Mouse (Mus musculus): ENCODE results near the gene Lingo2.

The Lingo2 gene

DNA sequence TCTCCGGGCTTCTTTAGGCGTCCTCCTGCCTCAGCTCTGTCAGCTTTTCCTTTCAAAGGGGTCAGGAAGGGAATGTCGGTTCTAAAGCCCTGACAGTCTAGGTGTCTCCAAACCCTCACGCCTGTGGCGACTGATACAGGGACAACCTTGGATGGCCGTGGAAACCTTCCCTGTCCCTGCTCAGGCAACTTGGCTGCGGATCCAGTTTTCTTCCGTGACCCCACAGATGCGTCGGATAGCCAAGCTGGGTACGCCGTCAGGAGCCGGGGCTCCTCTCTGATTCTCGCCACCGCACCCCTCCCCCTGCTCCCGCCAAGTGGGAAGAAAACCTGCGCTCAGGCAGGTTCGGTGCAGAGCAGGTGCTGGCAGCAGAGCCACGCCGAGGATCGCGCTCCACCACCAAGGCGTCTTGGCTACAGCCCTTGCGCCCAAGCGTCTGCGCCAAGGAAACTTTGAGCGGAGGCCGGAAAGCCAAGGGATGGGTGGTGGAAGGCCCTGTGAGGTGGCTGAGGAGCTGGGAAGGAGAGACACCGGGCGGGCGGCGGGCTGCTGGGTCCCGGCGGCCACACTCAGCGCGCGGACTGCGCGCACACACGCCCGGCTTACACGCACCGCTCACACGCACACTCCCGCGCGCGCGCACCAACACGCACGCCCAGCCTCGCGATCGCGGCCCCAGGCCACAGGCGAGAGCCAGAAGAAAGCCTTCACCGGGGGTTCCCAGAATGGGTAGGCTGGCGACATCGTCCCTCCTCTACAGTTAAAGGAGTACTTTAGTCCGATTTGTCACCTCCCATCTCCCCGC, at the start of gene Lingo2:
Gene Lingo2, minus strand, starts transcription at position 598 of the 805 bp plus-strand sequence.
- DNase-seq (ENCODE audit: low read depth, low spot score): no peak

DNA sequence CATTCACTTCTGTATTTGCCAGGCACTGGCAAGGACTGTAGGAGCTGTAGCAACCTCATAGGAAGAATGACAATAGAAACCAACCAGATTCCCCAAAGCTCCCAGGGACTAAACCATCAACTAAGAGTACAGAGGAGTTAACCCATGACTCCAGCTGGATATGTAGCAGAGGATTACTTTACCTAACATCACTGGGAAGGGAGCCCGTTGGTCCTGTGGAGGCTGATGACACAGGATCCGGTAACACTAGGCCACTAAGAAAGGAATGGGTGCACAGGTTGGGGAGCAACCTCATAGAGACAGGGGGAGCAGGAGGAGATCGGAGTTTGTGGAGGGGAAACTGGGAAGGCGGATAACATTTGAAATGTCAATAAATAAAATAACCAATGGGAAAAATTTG, 21.8 kb upstream of the Lingo2 start:
- no peak for DNase-seq (ENCODE audit: low read depth, low spot score)

DNA sequence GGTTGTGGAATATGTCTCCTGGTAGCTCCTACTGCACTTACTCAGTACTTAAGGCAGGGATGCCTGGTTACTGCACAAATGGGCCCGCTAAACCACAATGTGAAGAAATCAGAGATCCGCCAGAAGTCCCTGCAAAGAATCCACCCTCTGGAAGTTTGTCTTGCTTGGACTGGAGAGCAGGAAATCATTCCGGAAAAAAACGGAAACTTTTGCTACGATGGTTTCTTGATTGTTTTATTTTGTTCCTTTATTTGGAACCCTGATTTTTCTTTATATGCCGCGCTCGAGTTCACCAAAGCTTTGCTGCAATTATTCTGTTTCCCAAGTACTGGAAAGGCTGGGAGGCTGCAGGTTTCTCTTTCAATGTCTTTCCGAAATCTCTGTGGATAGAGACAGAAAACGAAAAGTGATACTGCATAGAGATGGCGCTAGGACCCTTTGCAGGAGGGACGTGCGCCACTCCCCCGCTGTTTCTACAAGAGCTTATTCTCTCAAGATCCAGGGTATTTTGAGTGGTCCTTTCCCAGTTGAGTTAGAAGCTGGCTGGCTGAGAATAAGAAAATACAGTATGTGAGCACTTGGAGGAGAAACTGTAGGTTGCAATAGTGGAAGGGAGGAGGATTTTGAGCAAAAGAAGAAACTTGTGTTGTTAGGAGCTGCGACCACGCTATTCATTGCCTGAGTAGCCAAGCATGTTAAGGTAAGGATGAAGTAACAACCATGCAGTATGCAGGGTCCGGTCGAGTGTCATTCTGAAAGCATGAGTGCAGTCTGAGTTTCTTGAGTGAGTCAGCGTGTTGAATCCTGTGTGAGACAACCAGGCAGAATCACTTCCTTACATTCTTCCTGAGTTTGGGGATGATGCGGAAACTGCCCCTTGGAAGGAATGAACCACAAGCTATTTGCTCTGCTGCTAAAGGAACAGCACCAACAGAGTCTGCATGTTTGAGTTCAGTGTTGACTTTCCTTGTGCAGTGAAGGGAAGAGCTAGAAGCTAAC, 1.2 kb upstream of the Lingo2 start:
- no peak for DNase-seq (ENCODE audit: low read depth, low spot score)

DNA sequence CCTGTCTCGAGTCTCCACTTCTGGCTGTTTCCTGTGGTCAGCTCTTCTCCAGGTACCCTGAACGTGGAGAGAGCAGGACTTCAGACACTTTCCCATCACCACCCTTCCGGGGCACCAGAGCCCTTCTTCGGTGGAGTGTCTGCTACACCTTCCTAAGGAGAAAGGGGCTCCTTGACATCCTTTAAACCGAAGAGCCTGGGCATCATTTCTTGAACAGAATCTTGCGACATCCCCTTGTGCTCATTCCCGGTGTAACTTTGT, 338 bp upstream of the Lingo2 start:
- DNase-seq (ENCODE audit: low read depth, low spot score): no peak

GRCm38 (mm10) chr4:36950790-36951149, 777 bp downstream of the Lingo2 start:
- DNase-seq (ENCODE audit: low read depth, low spot score): no peak

DNA sequence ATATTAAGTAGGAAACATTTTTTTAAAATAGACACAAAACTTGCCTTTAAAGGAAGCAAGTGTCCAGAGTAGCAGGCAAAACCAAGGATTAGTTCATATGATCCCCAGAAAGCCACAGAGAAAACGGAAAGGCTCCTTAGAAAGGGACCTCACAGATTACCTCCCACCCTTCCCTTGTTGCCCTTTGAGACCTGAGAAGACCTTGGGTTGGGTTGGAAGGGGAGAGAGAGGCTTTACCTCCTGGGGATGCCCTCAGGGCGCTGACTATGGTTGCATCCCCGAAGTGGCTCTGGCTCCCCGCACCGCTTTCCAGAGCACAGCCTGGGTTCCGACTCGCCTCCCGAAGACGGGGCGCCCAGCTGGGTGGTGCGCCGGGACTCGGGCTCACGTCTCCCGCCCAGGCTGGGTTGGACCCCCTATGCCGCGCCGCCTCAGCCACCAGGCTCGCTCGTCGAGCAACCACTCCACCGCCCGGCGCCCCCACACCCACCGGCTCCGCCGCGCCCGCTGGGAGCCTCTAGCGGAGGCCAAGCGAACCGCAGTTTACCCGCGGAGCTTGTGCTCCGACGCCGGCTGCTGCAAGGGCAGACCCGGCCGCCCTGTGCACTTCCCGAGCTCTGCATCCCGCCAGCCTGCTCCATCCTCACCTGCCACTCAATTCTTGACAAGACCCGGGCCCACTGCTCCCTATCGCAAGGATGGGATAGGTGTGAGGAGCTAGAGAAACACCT, 1.4 kb downstream of the Lingo2 start:
- no peak for DNase-seq (ENCODE audit: low read depth, low spot score)

DNA sequence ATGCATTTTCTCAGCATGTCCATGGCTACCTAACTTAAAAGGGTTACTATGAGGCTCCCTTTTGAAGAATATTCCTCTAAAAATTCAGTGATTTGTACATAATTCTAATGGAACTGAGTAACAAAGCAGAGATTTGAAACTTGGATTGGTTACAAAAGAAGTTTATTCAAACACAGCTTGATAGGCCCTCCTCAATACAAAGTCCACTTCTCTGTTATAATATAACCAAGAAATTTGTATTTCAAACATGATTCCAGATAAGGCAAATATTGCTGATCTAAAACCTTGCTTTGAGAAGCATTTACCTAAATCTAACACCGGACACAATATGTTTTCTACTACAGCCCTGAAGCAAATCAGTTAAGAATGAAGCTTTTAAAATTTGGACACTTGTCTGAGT, 60.7 kb downstream of the Lingo2 start:
- DNase-seq (ENCODE audit: low read depth, low spot score): no peak

DNA sequence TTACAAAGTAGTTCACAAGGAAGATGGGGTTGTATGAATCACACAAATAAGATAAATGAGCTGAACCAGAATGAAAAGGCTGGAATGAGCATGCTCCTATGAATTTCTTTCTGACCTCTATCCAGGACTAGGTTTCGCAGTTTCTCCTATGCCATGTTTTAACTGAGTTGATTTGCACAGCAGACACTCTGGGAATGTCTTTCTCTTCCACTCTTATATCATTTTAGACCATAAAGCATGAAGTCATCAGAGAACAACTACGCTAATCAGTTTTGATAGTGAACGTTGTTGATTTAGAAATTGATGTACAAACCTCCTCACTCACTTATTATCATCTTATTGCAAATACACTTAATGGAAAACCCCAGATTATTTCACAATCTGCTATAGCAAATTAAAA, 61.2 kb downstream of the Lingo2 start:
- DNase-seq (ENCODE audit: low read depth, low spot score): no peak

- no peak for DNase-seq (ENCODE audit: low read depth, low spot score)
Measured at GRCm38 (mm10) chr4:36874781-36875180, 76.8 kb downstream of the Lingo2 start.

GRCm38 (mm10) chr4:36824982-36825381, 126.6 kb downstream of the Lingo2 start:
- no peak for DNase-seq (ENCODE audit: low read depth, low spot score)

DNA sequence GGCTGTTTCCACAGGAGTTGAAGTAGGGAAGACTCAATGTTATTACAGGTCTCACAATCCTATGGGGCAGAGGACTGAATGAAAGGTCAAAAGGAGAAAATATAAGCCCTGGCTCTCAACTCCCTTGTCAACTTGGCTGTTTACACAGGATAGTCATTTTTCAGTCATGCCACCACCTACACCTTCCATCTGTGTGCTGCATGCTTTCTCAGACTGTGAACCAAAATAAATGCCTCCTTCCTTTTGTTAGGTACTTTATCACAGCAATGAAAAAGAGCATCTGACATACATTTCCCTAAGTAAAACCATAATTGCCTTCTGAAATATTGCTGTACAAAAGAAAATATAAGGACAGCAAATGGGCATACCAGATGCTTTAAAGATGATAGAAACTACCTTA, 129.6 kb downstream of the Lingo2 start:
- no peak for DNase-seq (ENCODE audit: low read depth, low spot score)

DNA sequence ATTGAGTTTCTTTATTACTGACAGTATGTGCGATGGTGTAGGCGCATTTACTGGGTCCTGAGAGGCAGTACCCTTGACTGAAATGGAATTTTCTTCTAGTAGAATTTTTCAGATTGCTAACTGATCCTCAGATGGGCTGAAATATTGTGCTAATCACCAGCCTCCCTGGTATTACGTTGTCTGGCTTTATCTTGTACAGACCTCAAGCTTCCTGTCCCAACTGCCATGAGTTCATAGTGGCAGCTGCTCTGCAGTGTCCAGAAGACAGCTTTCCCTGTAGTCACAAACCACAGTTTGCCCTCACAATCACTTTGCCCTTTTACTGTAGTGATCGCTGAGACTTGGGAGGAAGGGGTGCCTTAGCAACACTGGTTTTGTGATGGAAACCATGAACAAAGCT, 176.5 kb downstream of the Lingo2 start:
- no peak for DNase-seq (ENCODE audit: low read depth, low spot score)

DNA sequence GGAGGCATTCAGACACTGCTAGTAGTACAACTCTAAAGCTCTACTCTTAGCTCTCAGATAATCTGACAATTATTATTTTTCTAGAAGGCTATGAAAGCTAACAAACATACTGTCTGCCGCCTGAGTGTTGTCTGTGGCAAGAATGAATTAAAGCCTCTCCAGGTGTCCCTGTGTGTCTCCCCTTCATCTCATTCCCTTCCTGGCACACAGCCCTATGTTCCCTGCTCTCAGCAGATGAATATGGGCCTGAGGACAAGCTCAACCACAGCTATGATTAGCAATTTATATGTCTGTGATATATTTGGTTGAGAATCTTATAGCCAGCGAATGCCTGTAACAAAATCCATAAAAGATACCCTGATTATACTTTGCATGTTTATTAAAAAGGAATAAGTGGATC, 220.9 kb downstream of the Lingo2 start:
- no peak for DNase-seq (ENCODE audit: low read depth, low spot score)

DNA sequence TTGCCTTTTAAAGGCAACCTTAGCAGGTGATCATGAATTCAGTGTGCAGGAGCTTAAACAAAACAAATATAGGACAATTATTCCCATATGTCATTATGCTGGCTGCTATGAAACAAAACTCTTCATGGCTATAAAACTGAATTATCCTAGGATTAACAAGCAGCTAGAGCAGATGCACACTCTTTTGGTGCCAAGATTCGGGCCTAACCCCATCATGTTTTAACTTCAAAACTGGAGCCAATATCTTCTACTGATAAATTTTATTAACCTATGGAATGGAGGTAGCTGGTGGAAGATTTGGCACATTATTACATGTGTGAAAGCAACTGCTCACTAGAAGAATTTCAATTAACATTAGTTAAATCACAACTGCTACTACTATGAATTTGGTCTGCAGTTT, 235.1 kb downstream of the Lingo2 start:
- DNase-seq (ENCODE audit: low read depth, low spot score): no peak

- DNase-seq (ENCODE audit: low read depth, low spot score): no peak
Measured at GRCm38 (mm10) chr4:36698888-36699287, 252.7 kb downstream of the Lingo2 start.

DNA sequence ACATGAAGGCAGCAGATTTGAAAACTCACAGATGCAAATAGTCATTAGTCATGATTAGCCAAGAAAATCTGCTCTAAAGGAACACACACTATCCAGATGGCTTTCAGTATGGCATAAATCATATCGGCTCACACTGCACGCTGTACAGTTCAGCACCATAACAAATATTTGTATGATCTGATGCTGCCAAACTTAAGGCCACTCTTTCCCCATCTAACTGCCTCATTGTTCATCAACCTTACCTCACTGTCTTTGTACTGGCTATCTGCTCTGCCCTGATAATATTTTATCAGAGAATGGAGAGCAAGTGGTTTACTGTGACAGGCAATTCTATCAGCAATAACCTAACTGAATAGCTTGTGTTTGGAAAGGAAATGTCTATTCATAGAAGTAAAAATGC, 254.7 kb downstream of the Lingo2 start:
- DNase-seq (ENCODE audit: low read depth, low spot score): no peak

GRCm38 (mm10) chr4:36659920-36660319, 291.6 kb downstream of the Lingo2 start:
- DNase-seq (ENCODE audit: low read depth, low spot score): no peak

DNA sequence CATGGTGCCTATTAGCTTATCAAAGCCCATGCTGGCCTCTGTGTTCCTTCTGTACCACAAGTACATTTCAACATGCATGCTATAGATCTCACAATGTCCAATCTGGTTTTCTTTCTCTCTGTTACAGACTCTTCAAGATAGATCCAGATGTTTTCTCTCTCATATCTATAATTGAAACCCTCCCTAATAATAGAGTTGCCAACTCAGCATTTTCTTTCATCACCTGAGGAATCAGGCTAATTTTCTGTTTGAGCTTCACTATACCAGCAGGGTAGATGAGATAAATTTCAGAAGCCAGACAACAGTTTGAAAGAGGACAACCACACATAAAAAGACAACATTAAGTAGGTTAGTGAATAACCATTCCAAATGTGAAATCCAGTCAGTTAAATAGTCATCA, 303.8 kb downstream of the Lingo2 start:
- DNase-seq (ENCODE audit: low read depth, low spot score): no peak

DNA sequence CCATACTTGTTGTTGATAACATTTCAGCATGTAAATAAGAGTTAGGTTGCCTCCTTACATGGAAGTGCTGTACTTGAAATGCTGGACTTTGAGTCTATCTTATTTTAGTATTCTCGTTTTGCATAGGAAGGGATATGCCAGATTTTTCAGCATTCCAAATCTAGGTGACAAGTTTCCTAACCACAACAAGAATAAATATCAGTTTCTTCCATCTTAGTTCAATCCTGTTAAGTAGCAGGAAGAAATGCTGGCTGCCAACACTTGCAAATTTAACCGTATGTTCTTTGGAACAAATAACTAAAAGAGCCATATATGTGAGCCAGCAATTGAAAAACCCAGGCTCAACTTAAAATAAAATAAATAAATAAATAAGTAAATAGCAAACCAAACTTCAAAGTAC, 315.9 kb downstream of the Lingo2 start:
- no peak for DNase-seq (ENCODE audit: low read depth, low spot score)

DNA sequence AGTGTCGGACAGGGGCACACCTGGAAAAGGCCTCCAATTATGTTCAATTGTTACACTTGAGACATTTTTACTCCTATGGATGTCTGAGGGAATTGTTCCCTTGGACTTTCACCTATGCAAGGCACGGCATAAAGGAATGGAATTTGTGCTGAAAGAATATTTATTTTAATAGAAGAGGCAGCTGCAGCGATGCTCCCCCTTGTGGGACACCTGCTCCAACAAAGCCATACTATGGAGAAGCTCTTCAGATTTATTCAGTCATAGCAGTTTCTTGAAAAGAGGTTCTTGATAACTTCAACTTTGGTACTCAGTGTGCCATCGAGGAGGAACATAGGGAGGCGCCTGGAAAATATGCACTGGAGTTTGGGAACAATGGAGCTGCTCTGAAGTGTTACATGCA, 374.7 kb downstream of the Lingo2 start:
- no peak for DNase-seq (ENCODE audit: low read depth, low spot score)

DNA sequence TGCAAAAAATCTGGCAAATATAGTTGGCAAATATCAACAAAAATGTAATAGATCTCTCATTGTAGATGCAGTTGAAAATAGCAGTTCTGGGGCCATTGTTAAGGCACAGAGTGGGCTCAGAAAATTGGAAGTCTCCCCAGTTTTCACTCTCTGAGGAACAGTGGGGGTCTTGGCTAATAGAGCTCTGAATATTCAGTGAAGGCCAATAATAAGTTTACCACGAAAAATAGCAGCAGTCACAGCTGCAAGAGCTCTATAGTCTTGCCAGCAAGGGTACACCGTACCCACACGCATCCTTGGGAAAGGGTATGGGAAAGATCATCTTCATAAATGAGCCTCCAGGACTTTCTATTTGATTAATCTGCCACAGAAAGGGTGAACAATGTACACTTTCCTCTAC, 375.3 kb downstream of the Lingo2 start:
- no peak for DNase-seq (ENCODE audit: low read depth, low spot score)

DNA sequence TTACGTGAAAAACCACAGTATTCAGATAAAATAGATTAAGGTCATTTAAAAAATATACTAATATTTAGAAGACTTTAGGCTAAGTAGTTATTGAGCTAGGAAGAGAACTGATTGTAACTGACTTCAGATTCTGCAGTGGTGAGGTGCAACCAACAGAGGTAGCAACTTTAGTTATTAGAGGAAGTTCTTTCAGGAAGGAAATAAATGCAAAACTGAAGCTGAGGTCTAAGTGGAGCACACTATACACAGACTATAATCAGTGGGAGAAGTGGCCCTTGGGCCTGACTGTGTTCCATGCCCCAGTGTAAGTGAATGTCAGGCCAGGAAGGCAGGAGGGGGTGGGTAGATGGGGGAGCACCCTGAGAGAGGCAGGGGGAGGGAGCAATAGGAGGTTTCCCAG, 385.0 kb downstream of the Lingo2 start:
- DNase-seq (ENCODE audit: low read depth, low spot score): no peak
